Mouse (Mus musculus) E14TG2a.4 (cell line): ENCODE measurements around the gene Recql5.

Experiments
- CTCF ChIP-seq: conservative IDR thresholded peaks from 2 replicates; pipeline ENCODE4 v1.5.1; 2014; ENCODE audit warnings: low read length
- NANOG ChIP-seq: IDR thresholded peaks from 2 replicates; pipeline ENCODE4 v1.6.1; 2014; ENCODE audit warnings: borderline replicate concordance, low read length, mixed read lengths

- TF ChIP-seq CTCF (no peak), NANOG (no peak)
Observed at GRCm38 (mm10) chr11:115950719-115951118, 17.4 kb upstream of the Recql5 start.
